Mouse (Mus musculus) skeletal muscle tissue, adult 2 months (tissue): ENCODE data around the gene D230025D16Rik.

Experiments
- DNase-seq: peaks from one replicate; pipeline ENCODE4 v3.0.0-alpha.2; 2012; ENCODE audit warnings: low read depth, low spot score

The D230025D16Rik gene

GRCm38 (mm10) chr8:105268342-105269074 is 43.6 kb downstream of the D230025D16Rik start:
- DNase-seq, result no peak

- no peak for DNase-seq
These were observed 44.1 kb downstream of the D230025D16Rik start for GRCm38 (mm10) chr8:105269075-105269458.

GRCm38 (mm10) chr8:105269461-105269947 is 44.6 kb downstream of the D230025D16Rik start, which contains the start of gene Hsf4:
TSS of gene Hsf4 (plus strand) at chr8:105269801.
- peak; percentile 55 for DNase-seq

GRCm38 (mm10) chr8:105270101-105270915 is 45.4 kb downstream of the D230025D16Rik start:
- DNase-seq, result no peak

GRCm38 (mm10) chr8:105270916-105271186 is 45.9 kb downstream of the D230025D16Rik start:
- no peak for DNase-seq

- DNase-seq, result no peak
These were observed 50.4 kb downstream of the D230025D16Rik start for GRCm38 (mm10) chr8:105275387-105275786.

GRCm38 (mm10) chr8:105275840-105276239 is 50.9 kb downstream of the D230025D16Rik start, which contains the start of gene Nol3:
TSS of gene Nol3 (plus strand) at chr8:105276140.
- no peak for DNase-seq

GRCm38 (mm10) chr8:105276292-105277120 is 51.6 kb downstream of the D230025D16Rik start:
- DNase-seq, result peak; percentile 62

GRCm38 (mm10) chr8:105278911-105279334 is 54.0 kb downstream of the D230025D16Rik start:
- DNase-seq, result peak; percentile 89

GRCm38 (mm10) chr8:105280567-105280966 is 55.6 kb downstream of the D230025D16Rik start:
- no peak for DNase-seq

- no peak for DNase-seq
These were observed 56.9 kb downstream of the D230025D16Rik start for GRCm38 (mm10) chr8:105281821-105282220.

- DNase-seq, result no peak
These were observed 57.3 kb downstream of the D230025D16Rik start for GRCm38 (mm10) chr8:105282239-105282638.

- no peak for DNase-seq
These were observed 58.1 kb downstream of the D230025D16Rik start for GRCm38 (mm10) chr8:105283074-105283473.

- no peak for DNase-seq
These were observed 60.6 kb downstream of the D230025D16Rik start for GRCm38 (mm10) chr8:105285514-105285913.

GRCm38 (mm10) chr8:105286907-105287306 is 62.0 kb downstream of the D230025D16Rik start:
- no peak for DNase-seq

- DNase-seq, result no peak
These were observed 63.3 kb downstream of the D230025D16Rik start for GRCm38 (mm10) chr8:105288231-105288630.

- peak; percentile 83 for DNase-seq
These were observed 64.2 kb downstream of the D230025D16Rik start for GRCm38 (mm10) chr8:105288958-105289732.

GRCm38 (mm10) chr8:105289805-105290460 is 65.0 kb downstream of the D230025D16Rik start, which contains the start of gene 4931428F04Rik:
TSS of gene 4931428F04Rik (minus strand) at chr8:105289864.
- no peak for DNase-seq

GRCm38 (mm10) chr8:105290554-105291314 is 65.8 kb downstream of the D230025D16Rik start:
- DNase-seq, result peak; percentile 63
